Mouse (Mus musculus): ENCODE results near the gene Susd6. TPM values are rescaled to one million over a fixed set of nuclear protein-coding genes. Genes with fewer than 3 reads are reported as not detected.

Susd6 gene
- polyA plus RNA-seq, 1 experiment = 57.0 TPM

DNA sequence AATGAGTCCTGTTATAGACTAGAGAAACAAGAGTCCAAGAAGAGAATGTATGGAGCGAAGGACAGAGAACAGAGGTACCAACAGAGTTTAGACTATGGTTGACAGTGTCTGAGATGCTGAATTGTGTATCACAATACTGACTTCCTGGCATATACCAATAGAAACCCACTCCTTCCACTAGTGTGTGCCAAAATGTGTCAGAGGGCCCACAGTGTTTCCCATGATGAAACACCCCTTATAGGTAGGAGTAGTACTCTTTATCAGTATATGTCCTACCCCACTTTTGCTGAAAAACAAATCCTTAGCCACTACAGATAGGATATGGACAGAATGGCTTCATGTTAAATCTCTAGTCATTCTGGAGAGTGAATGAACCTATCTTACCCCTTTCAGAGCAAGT is 52.3 kb downstream of the Susd6 start:
- no peak overlapping the region for H3K4me3 ChIP-seq (ENCODE audit: low read depth, low read length)
- no peaks in the 10 kb centered on the region for H3K27me3 ChIP-seq (ENCODE audit: control insufficient read depth, insufficient read depth, low read length, poor library complexity, severe bottlenecking)
- peaks cover 3% of the 10 kb centered on the region; the same call in 1 of the 2 replicates for H3K36me3 ChIP-seq (ENCODE audit: control insufficient read depth, insufficient read depth, low read length, poor library complexity, severe bottlenecking)
- no peak overlapping the region for H3K9ac ChIP-seq (ENCODE audit: low read depth, poor library complexity, severe bottlenecking)
- no peaks in the 10 kb centered on the region for H3K9me3 ChIP-seq (replicated peaks; ENCODE audit: control insufficient read depth, insufficient read depth, low read length, poor library complexity, severe bottlenecking)
- no peak overlapping the region for H3K27ac ChIP-seq (ENCODE audit: insufficient read depth, low read length)
- H3K4me1 ChIP-seq (ENCODE audit: control insufficient read depth, insufficient read depth, low read length) = peaks cover 6% of the 10 kb centered on the region
- TF ChIP-seq EP300 (IDR thresholded peaks at IDR 0.05; ENCODE audit: insufficient read depth, low read depth, low read length) = no peak
- no peak for TF ChIP-seq CTCF (IDR thresholded peaks at IDR 0.05; ENCODE audit: low read depth, low read length)
- no peak for TF ChIP-seq POLR2A (IDR thresholded peaks at IDR 0.05; ENCODE audit: insufficient read depth, low read length)

DNA sequence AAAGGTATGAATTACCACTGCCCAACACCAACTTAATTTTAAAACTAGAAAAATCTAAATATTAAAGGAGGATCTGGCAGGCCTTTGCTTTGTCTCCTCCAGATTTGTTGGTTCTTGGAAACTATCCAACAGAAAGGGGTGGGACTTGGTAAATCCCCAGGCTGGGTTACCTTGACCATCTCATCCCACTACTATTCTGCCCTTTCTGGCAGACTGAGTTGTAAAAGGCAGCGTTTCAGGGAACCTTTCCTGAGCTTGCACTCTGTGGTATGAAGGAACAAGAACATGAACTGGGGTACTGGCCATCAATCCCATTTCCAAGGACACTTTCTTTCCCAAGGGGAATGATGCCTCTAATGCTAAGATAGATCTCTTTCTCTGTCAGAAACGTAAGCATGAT is 52.9 kb downstream of the Susd6 start:
- Histone ChIP-seq H3K36me3 (ENCODE audit: control insufficient read depth, insufficient read depth, low read length, poor library complexity, severe bottlenecking) (peaks cover 3% of the 10 kb centered on the region; the same call in 1 of the 2 replicates), H3K27me3 (ENCODE audit: control insufficient read depth, insufficient read depth, low read length, poor library complexity, severe bottlenecking) (no peaks in the 10 kb centered on the region), H3K4me3 (ENCODE audit: low read depth, low read length) (no peak overlapping the region), H3K27ac (ENCODE audit: insufficient read depth, low read length) (peak overlapping the region; percentile 59), H3K4me1 (ENCODE audit: control insufficient read depth, insufficient read depth, low read length) (peaks cover 5% of the 10 kb centered on the region), H3K9ac (ENCODE audit: low read depth, poor library complexity, severe bottlenecking) (no peak overlapping the region), H3K9me3 (replicated peaks; ENCODE audit: control insufficient read depth, insufficient read depth, low read length, poor library complexity, severe bottlenecking) (no peaks in the 10 kb centered on the region)
- TF ChIP-seq EP300 (IDR thresholded peaks at IDR 0.05; ENCODE audit: insufficient read depth, low read depth, low read length) (no peak), POLR2A (IDR thresholded peaks at IDR 0.05; ENCODE audit: insufficient read depth, low read length) (no peak), CTCF (IDR thresholded peaks at IDR 0.05; ENCODE audit: low read depth, low read length) (no peak)

DNA sequence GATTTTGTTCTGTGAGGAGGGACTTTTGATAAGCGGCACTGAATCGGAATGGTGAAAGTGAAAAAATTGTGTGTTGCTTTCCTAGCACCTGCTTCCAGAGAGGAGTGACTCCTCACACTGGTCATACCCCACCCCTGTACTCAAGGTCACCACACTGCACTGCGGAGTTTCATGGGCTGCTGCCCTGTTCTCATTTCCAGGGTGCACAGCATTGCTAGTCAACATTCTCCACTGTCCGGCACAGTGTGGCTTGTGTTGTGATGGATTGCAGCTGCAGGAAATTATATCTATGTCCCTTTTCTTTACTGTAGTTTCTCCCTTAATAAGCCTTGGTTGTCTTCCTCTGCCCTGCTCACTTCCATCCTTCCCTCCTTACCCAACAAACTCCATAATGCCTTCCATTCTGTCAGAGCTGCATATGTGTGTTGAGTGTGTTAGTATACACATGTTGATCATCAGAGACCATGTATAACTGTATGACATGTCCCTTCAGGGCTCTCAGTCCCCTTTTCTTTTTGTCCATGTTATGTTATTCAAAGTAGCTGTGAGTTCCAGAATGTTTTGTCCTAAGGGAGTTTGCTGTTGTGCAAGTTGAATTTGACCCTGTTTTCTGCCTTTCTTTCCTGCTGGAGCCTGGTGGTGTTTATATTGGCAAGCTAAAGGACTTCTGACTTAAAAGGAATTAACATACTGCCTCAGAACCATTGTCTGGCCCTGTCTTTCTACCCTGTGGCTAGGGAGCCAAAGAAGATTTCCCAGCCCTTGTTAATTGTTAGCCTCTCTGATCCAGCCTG is 53.5 kb downstream of the Susd6 start:
- Histone ChIP-seq H3K4me1 (ENCODE audit: control insufficient read depth, insufficient read depth, low read length) (peaks cover 5% of the 10 kb centered on the region), H3K9me3 (replicated peaks; ENCODE audit: control insufficient read depth, insufficient read depth, low read length, poor library complexity, severe bottlenecking) (no peaks in the 10 kb centered on the region), H3K27me3 (ENCODE audit: control insufficient read depth, insufficient read depth, low read length, poor library complexity, severe bottlenecking) (no peaks in the 10 kb centered on the region), H3K36me3 (ENCODE audit: control insufficient read depth, insufficient read depth, low read length, poor library complexity, severe bottlenecking) (peaks cover 3% of the 10 kb centered on the region; the same call in 1 of the 2 replicates), H3K27ac (ENCODE audit: insufficient read depth, low read length) (peak overlapping the region; percentile 59), H3K9ac (ENCODE audit: low read depth, poor library complexity, severe bottlenecking) (no peak overlapping the region), H3K4me3 (ENCODE audit: low read depth, low read length) (no peak overlapping the region)
- TF ChIP-seq EP300 (IDR thresholded peaks at IDR 0.05; ENCODE audit: insufficient read depth, low read depth, low read length) (0 out of 2 replicates have a peak, but pooled peaks have one; percentile 32), POLR2A (IDR thresholded peaks at IDR 0.05; ENCODE audit: insufficient read depth, low read length) (no peak)

DNA sequence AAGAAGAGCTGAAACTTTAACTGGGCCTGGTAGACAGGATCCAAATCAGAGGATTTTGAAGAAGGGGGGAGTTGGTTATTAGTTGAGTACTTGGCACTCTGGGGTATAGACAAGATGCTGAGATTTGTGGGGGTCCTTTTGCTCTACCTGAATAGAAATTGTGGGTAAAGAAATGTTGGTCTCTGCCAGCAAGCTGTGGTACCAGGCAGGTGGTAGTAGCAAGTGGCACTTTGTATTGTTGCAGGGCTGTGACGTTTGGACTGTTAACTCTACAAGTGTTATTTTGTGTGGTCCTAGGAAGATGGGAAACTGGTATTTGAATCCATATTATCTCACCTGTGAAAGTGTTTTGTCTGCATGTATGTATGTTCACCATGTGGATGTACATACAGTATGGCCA is 55.6 kb downstream of the Susd6 start:
- H3K4me3 ChIP-seq (ENCODE audit: low read depth, low read length) = no peak overlapping the region
- H3K4me1 ChIP-seq (ENCODE audit: control insufficient read depth, insufficient read depth, low read length) = peaks cover 5% of the 10 kb centered on the region
- no peak for TF ChIP-seq EP300 (IDR thresholded peaks at IDR 0.05; ENCODE audit: insufficient read depth, low read depth, low read length)
- no peak for TF ChIP-seq POLR2A (IDR thresholded peaks at IDR 0.05; ENCODE audit: insufficient read depth, low read length)
- no peak for TF ChIP-seq CTCF (IDR thresholded peaks at IDR 0.05; ENCODE audit: low read depth, low read length)
- no peaks in the 10 kb centered on the region for H3K9me3 ChIP-seq (replicated peaks; ENCODE audit: control insufficient read depth, insufficient read depth, low read length, poor library complexity, severe bottlenecking)
- no peaks in the 10 kb centered on the region for H3K27me3 ChIP-seq (ENCODE audit: control insufficient read depth, insufficient read depth, low read length, poor library complexity, severe bottlenecking)
- H3K27ac ChIP-seq (ENCODE audit: insufficient read depth, low read length) = no peak overlapping the region
- H3K9ac ChIP-seq (ENCODE audit: low read depth, poor library complexity, severe bottlenecking) = no peak overlapping the region
- peaks cover 3% of the 10 kb centered on the region; the same call in 1 of the 2 replicates for H3K36me3 ChIP-seq (ENCODE audit: control insufficient read depth, insufficient read depth, low read length, poor library complexity, severe bottlenecking)

DNA sequence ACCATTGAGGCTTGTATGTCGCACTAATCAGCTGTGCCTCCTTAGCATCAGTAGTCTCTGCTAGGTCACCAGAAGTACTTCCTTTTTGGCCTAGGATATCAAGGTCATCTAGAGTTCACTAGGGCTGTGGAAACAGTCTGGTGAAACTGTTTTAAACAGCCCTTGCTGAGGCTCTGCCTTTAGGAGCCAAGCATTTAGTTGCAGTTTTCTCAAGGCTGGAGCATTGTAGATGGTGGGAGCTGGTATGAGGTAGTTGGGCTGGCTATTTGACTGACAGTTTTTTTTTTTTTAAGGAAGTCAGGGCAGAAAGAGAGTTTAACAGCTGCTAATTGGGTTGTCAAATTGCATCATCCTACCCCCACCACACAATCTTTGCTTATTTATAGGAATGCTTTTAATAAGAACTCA is 56.6 kb downstream of the Susd6 start:
- Histone ChIP-seq H3K9me3 (replicated peaks; ENCODE audit: control insufficient read depth, insufficient read depth, low read length, poor library complexity, severe bottlenecking) (no peaks in the 10 kb centered on the region), H3K9ac (ENCODE audit: low read depth, poor library complexity, severe bottlenecking) (no peak overlapping the region), H3K36me3 (ENCODE audit: control insufficient read depth, insufficient read depth, low read length, poor library complexity, severe bottlenecking) (peaks cover 3% of the 10 kb centered on the region; the same call in 1 of the 2 replicates), H3K4me1 (ENCODE audit: control insufficient read depth, insufficient read depth, low read length) (peaks cover 7% of the 10 kb centered on the region), H3K27me3 (ENCODE audit: control insufficient read depth, insufficient read depth, low read length, poor library complexity, severe bottlenecking) (no peaks in the 10 kb centered on the region), H3K27ac (ENCODE audit: insufficient read depth, low read length) (no peak overlapping the region), H3K4me3 (ENCODE audit: low read depth, low read length) (no peak overlapping the region)
- TF ChIP-seq POLR2A (IDR thresholded peaks at IDR 0.05; ENCODE audit: insufficient read depth, low read length) (no peak), EP300 (IDR thresholded peaks at IDR 0.05; ENCODE audit: insufficient read depth, low read depth, low read length) (no peak), CTCF (IDR thresholded peaks at IDR 0.05; ENCODE audit: low read depth, low read length) (no peak)

DNA sequence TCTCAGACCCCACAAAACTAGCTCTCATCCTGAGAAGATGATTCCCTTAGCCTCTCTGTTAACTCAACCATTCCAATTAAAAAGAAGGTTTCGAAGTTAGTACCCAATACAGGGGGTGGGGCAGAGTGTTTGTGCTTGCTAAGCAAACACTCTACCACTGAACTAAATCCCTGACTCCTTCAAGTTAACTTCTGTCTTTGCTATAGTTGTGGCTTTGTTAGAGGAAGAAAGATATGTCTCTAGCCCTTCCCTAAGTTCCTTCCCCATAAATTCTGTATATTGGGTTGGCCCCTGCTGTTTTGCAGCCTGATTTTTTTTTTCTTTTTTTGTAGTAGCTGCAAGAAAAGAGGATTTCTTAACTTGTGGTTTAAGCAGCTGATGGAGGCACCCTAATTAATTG is 61.7 kb downstream of the Susd6 start:
- TF ChIP-seq EP300 (IDR thresholded peaks at IDR 0.05; ENCODE audit: insufficient read depth, low read depth, low read length) (no peak), POLR2A (IDR thresholded peaks at IDR 0.05; ENCODE audit: insufficient read depth, low read length) (no peak), CTCF (IDR thresholded peaks at IDR 0.05; ENCODE audit: low read depth, low read length) (no peak)
- no peaks in the 10 kb centered on the region for H3K9me3 ChIP-seq (replicated peaks; ENCODE audit: control insufficient read depth, insufficient read depth, low read length, poor library complexity, severe bottlenecking)
- H3K36me3 ChIP-seq (ENCODE audit: control insufficient read depth, insufficient read depth, low read length, poor library complexity, severe bottlenecking) = no peaks in the 10 kb centered on the region; the same call in 1 of the 2 replicates
- H3K4me3 ChIP-seq (ENCODE audit: low read depth, low read length) = no peak overlapping the region
- H3K27ac ChIP-seq (ENCODE audit: insufficient read depth, low read length) = no peak overlapping the region
- H3K9ac ChIP-seq (ENCODE audit: low read depth, poor library complexity, severe bottlenecking) = no peak overlapping the region
- H3K4me1 ChIP-seq (ENCODE audit: control insufficient read depth, insufficient read depth, low read length) = peaks cover 6% of the 10 kb centered on the region
- no peaks in the 10 kb centered on the region for H3K27me3 ChIP-seq (ENCODE audit: control insufficient read depth, insufficient read depth, low read length, poor library complexity, severe bottlenecking)

Measured in ES-Bruce4 (cell line).